ENCODE assay signal across 20 mouse cellular contexts in genomic region chr7:79539426-79539825, GRCm38 (mm10).
"Had no signal": no experiment of that assay in that cellular context is flagged by ENCODE, and none has a peak within 500 bp of the region (broad histone marks: within the 10 kb centered on the region; RNA-seq: fewer than 3 reads in every experiment).

No protein-coding gene starts in this region.

- H3K36me3 ChIP-seq: limb, embryonic 10.5 days; limb, embryonic 13.5 days; liver, embryonic 12.5 days; liver, embryonic 15.5 days; lung, embryonic 15.5 days; midbrain, embryonic 15.5 days had no signal

- H3K9me3 ChIP-seq: limb, embryonic 10.5 days; limb, embryonic 13.5 days; liver, embryonic 12.5 days; liver, embryonic 15.5 days; lung, embryonic 15.5 days; midbrain, embryonic 15.5 days had no signal

- H3K4me2 ChIP-seq: limb, embryonic 13.5 days; liver, embryonic 12.5 days; liver, embryonic 15.5 days; lung, embryonic 15.5 days; midbrain, embryonic 11.5 days; midbrain, embryonic 15.5 days had no signal

- H3K9ac ChIP-seq: limb, embryonic 13.5 days; liver, embryonic 12.5 days; liver, embryonic 15.5 days; lung, embryonic 15.5 days; midbrain, embryonic 15.5 days had no signal

- H3K27ac ChIP-seq: limb, embryonic 10.5 days; limb, embryonic 13.5 days; liver, embryonic 12.5 days; liver, embryonic 15.5 days; lung, embryonic 15.5 days; midbrain, embryonic 15.5 days had no signal

- ATAC-seq: liver, embryonic 12.5 days; midbrain, embryonic 15.5 days had no signal

- DNase-seq: kidney, adult 9 months; kidney, postnatal 14 days; kidney, postnatal 4 days; liver; lung, adult 18-20 months; lung, postnatal 10 days; lung, postnatal 36 days; retina, postnatal 1 day; right cerebral cortex, postnatal 25 days; spleen, adult 18-20 months; thymus, adult 18-20 months; thymus, postnatal 36 days had no signal

- H3K4me3 ChIP-seq: limb, embryonic 10.5 days; limb, embryonic 13.5 days; liver, embryonic 12.5 days; liver, embryonic 15.5 days; lung, embryonic 15.5 days; midbrain, embryonic 15.5 days; myocyte had no signal
